Mouse (Mus musculus) forebrain, embryonic 11.5 days (tissue): ENCODE data around the gene Stk32c. TPM values are rescaled to one million over a fixed set of nuclear protein-coding genes. Genes with fewer than 3 reads are reported as not detected.

Experiments
- ATAC-seq: fragments of 200-750 bp; cut with Nextera tagmentation; replicated peaks from 2 replicates; pipeline ENCODE4 v1.8.0; 2017; ENCODE audit warnings: moderate TSS enrichment; ENCODE audit not compliant: low FRiP score
- DNase-seq: peaks from one replicate; pipeline ENCODE4 v3.0.0-alpha.2; 2017; ENCODE audit warnings: low spot score
- H3K27ac ChIP-seq: fragments of 300-500 bp; sonication (generic); 2 replicates; pipeline ENCODE4 v1.5.1; 2014; ENCODE audit warnings: low read depth, low read length
- H3K27me3 ChIP-seq: fragments of 300-500 bp; sonication (generic); 2 replicates; pipeline ENCODE4 v1.6.1; 2014; ENCODE audit warnings: mild to moderate bottlenecking, low read length, mixed read lengths; ENCODE audit not compliant: control insufficient read depth, insufficient read depth
- H3K36me3 ChIP-seq: fragments of 300-500 bp; sonication (generic); 2 replicates; pipeline ENCODE4 v1.6.1; 2014; ENCODE audit warnings: mild to moderate bottlenecking, low read length, moderate library complexity, mixed read lengths; ENCODE audit not compliant: control insufficient read depth, insufficient read depth
- H3K4me1 ChIP-seq: fragments of 300-500 bp; sonication (generic); replicated peaks from 2 replicates; pipeline ENCODE4 v1.6.1; 2014; ENCODE audit warnings: low read length, mixed read lengths; ENCODE audit not compliant: control insufficient read depth, insufficient read depth
- H3K4me2 ChIP-seq: fragments of 300-500 bp; sonication (generic); 2 replicates; pipeline ENCODE4 v1.6.1; 2014; ENCODE audit warnings: low read depth, mild to moderate bottlenecking, low read length, moderate library complexity, mixed read lengths; ENCODE audit not compliant: severe bottlenecking
- H3K4me3 ChIP-seq: fragments of 300-500 bp; sonication (generic); 2 replicates; pipeline ENCODE4 v1.5.1; 2014; ENCODE audit warnings: low read depth, low read length
- H3K9ac ChIP-seq: fragments of 300-500 bp; sonication (generic); 2 replicates; pipeline ENCODE4 v1.6.1; 2014; ENCODE audit warnings: low read length
- H3K9me3 ChIP-seq: fragments of 300-500 bp; sonication (generic); 2 replicates; pipeline ENCODE4 v1.6.1; 2016; ENCODE audit warnings: low read length, mixed read lengths; ENCODE audit not compliant: control insufficient read depth
- WGBS: fragments of 180-500 bp; shearing (Covaris S2); extraction: QIAGEN DNeasy Blood & Tissue Kit; methylation state at CpG from one replicate; pipeline ENCODE4 v1.1.7; 2014; 5-methylcytosine and 5-hydroxymethylcytosine counted together
- polyA plus RNA-seq: library from polyadenylated mRNA; unstranded; fragments of >200 nt; fragmentation: Nextera tagmentation; extraction: Ambion mirVana; gene quantifications from 2 replicates; pipeline ENCODE4 v1.2.1, GENCODE M21; 2014

Stk32c gene
- polyA plus RNA-seq, 1 experiment from 2014 or later, result 0.16 TPM

- no peak for DNase-seq
- H3K4me1 ChIP-seq, result 0 out of 2 replicates have a peak, but pooled peaks cover 2% of the 10 kb centered on the region
- peak overlapping the region; percentile 77; the same call in 1 of the 2 replicates for H3K4me2 ChIP-seq
These were observed 125.3 kb downstream of the Stk32c start for GRCm38 (mm10) chr7:139087801-139088200.

GRCm38 (mm10) chr7:139086195-139087158 lies 126.6 kb downstream of the Stk32c start:
- ATAC-seq (peak; percentile 67), DNase-seq (no peak)
- H3K4me3 ChIP-seq, result peak overlapping the region; percentile 73
- H3K27me3 ChIP-seq, result peaks cover 2% of the 10 kb centered on the region
- WGBS, result 1% methylated on average over 61 of the region's 61 CpGs
- 0 out of 2 replicates have a peak, but pooled peaks cover 2% of the 10 kb centered on the region for H3K4me1 ChIP-seq
- peak overlapping the region; percentile 77 for H3K4me2 ChIP-seq
- H3K9ac ChIP-seq, result peak overlapping the region; percentile 87
- H3K27ac ChIP-seq, result peak overlapping the region; percentile 37; the same call in 1 of the 2 replicates
- H3K9me3 ChIP-seq, result no peaks in the 10 kb centered on the region
- H3K36me3 ChIP-seq, result no peaks in the 10 kb centered on the region; the same call in 1 of the 2 replicates

More at GRCm38 (mm10) chr7:139087801-139088200, 125.3 kb downstream of the Stk32c start:
- H3K4me3 ChIP-seq, result peak overlapping the region; percentile 73
- no peak for ATAC-seq
- no peaks in the 10 kb centered on the region for H3K9me3 ChIP-seq
- 67% methylated on average over 2 of the region's 2 CpGs for WGBS
- H3K36me3 ChIP-seq, result no peaks in the 10 kb centered on the region; the same call in 1 of the 2 replicates
- H3K27me3 ChIP-seq, result peaks cover 2% of the 10 kb centered on the region
- H3K9ac ChIP-seq, result peak overlapping the region; percentile 87; the same call in 1 of the 2 replicates
- no peak overlapping the region for H3K27ac ChIP-seq

GRCm38 (mm10) chr7:139085629-139086194 lies 127.4 kb downstream of the Stk32c start, which contains the start of gene Dpysl4:
Gene Dpysl4, plus strand, starts transcription at chr7:139086001.
- H3K4me1 ChIP-seq, result 0 out of 2 replicates have a peak, but pooled peaks cover 2% of the 10 kb centered on the region
- WGBS, result 7% methylated on average over 32 of the region's 32 CpGs
- H3K9ac ChIP-seq, result peak within 1 kb of the TSS; percentile 87
- H3K36me3 ChIP-seq, result no peaks in the 10 kb centered on the region; the same call in 1 of the 2 replicates
- H3K4me2 ChIP-seq, result peak within 1 kb of the TSS; percentile 77
- peak within 1 kb of the TSS; percentile 37; the same call in 1 of the 2 replicates for H3K27ac ChIP-seq
- H3K4me3 ChIP-seq, result peak within 1 kb of the TSS; percentile 73
- peak; percentile 90 for DNase-seq
- peaks cover 2% of the 10 kb centered on the region for H3K27me3 ChIP-seq
- H3K9me3 ChIP-seq, result no peaks in the 10 kb centered on the region; the same call in 1 of the 2 replicates
- peak; percentile 84 for ATAC-seq

GRCm38 (mm10) chr7:139084316-139084715 lies 128.8 kb downstream of the Stk32c start:
- Histone ChIP-seq H3K9me3 (no peaks in the 10 kb centered on the region; the same call in 1 of the 2 replicates), H3K4me1 (0 out of 2 replicates have a peak, but pooled peaks cover 2% of the 10 kb centered on the region), H3K9ac (no peak overlapping the region), H3K4me3 (no peak overlapping the region), H3K4me2 (no peak overlapping the region), H3K27me3 (peaks cover 2% of the 10 kb centered on the region), H3K27ac (no peak overlapping the region), H3K36me3 (no peaks in the 10 kb centered on the region; the same call in 1 of the 2 replicates)
- ATAC-seq (no peak), DNase-seq (no peak)
- 58% methylated on average over 1 of the region's 1 CpGs for WGBS

- no peaks in the 10 kb centered on the region for H3K36me3 ChIP-seq
- H3K27me3 ChIP-seq, result peaks cover under 1% of the 10 kb centered on the region
- H3K27ac ChIP-seq, result no peak overlapping the region
- DNase-seq (no peak), ATAC-seq (no peak)
- WGBS, result 69% methylated on average over 8 of the region's 8 CpGs
- no peak overlapping the region for H3K4me3 ChIP-seq
- no peaks in the 10 kb centered on the region; the same call in 1 of the 2 replicates for H3K9me3 ChIP-seq
- H3K9ac ChIP-seq, result no peak overlapping the region
- no peak overlapping the region for H3K4me2 ChIP-seq
- H3K4me1 ChIP-seq, result peaks cover 7% of the 10 kb centered on the region; the same call in 1 of the 2 replicates
These were observed 130.8 kb downstream of the Stk32c start for GRCm38 (mm10) chr7:139082281-139082680.

GRCm38 (mm10) chr7:139081158-139081557 lies 131.9 kb downstream of the Stk32c start:
- Histone ChIP-seq H3K9me3 (no peaks in the 10 kb centered on the region; the same call in 1 of the 2 replicates), H3K27ac (no peak overlapping the region)
- no peak for ATAC-seq

GRCm38 (mm10) chr7:139080714-139081113 lies 132.4 kb downstream of the Stk32c start:
- no peak overlapping the region for H3K4me2 ChIP-seq
- peaks cover 14% of the 10 kb centered on the region; the same call in 1 of the 2 replicates for H3K4me1 ChIP-seq
- H3K27me3 ChIP-seq, result no peaks in the 10 kb centered on the region
- H3K9ac ChIP-seq, result no peak overlapping the region
- H3K9me3 ChIP-seq, result no peaks in the 10 kb centered on the region; the same call in 1 of the 2 replicates
- no peak for ATAC-seq
- WGBS, result 71% methylated on average over 4 of the region's 4 CpGs
- DNase-seq, result no peak
- no peaks in the 10 kb centered on the region for H3K36me3 ChIP-seq
- H3K27ac ChIP-seq, result no peak overlapping the region
- H3K4me3 ChIP-seq, result no peak overlapping the region

More at GRCm38 (mm10) chr7:139081158-139081557, 131.9 kb downstream of the Stk32c start:
- 73% methylated on average over 5 of the region's 5 CpGs for WGBS
- no peak for DNase-seq
- Histone ChIP-seq H3K27me3 (no peaks in the 10 kb centered on the region), H3K4me3 (no peak overlapping the region), H3K36me3 (no peaks in the 10 kb centered on the region), H3K4me2 (no peak overlapping the region), H3K9ac (no peak overlapping the region), H3K4me1 (peaks cover 10% of the 10 kb centered on the region; the same call in 1 of the 2 replicates)

GRCm38 (mm10) chr7:139079141-139079540 lies 134.0 kb downstream of the Stk32c start:
- no peak overlapping the region for H3K4me3 ChIP-seq
- no peaks in the 10 kb centered on the region for H3K27me3 ChIP-seq
- DNase-seq, result no peak
- 81% methylated on average over 7 of the region's 7 CpGs for WGBS
- no peaks in the 10 kb centered on the region; the same call in 1 of the 2 replicates for H3K9me3 ChIP-seq
- H3K4me1 ChIP-seq, result peaks cover 20% of the 10 kb centered on the region; the same call in 1 of the 2 replicates
- H3K4me2 ChIP-seq, result no peak overlapping the region
- no peak overlapping the region for H3K9ac ChIP-seq
- no peak for ATAC-seq
- H3K27ac ChIP-seq, result no peak overlapping the region
- H3K36me3 ChIP-seq, result no peaks in the 10 kb centered on the region
